14 mouse cellular contexts compared by ENCODE assay signal in the genomic region with DNA sequence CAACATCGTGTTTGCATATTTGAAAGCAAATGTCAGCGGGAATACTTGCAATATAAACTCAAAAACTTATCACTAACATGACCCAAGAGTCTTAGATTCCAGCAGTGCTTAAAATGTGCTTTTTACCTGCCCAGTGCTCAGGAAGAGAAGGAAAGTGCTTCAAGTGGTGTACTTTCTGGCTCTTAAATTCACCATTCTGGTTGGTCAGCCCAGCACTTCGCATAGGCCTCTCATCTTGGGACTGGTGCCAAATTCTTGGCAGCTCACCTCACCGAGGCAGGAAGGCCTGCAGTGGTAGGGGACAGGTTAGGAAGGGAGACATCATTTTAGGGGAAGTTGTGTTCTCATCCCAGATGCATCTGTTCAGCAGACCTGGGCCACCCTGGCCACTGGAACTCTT.
"Had no signal": no experiment of that assay in that cellular context is flagged by ENCODE, and none has a peak within 500 bp of the region (broad histone marks: within the 10 kb centered on the region; RNA-seq: fewer than 3 reads in every experiment).

No protein-coding gene starts in this region.

- H3K4me2 ChIP-seq: limb, embryonic 13.5 days; midbrain, embryonic 11.5 days; midbrain, embryonic 15.5 days; neural tube, embryonic 12.5 days had no signal

- H3K9ac ChIP-seq: limb, embryonic 13.5 days; liver, embryonic 14.5 days; midbrain, embryonic 15.5 days; neural tube, embryonic 12.5 days had no signal

- H3K36me3 ChIP-seq: limb, embryonic 13.5 days; midbrain, embryonic 15.5 days; neural tube, embryonic 12.5 days had no signal

- DNase-seq: kidney, adult 11 months; kidney, postnatal 14 days; left cerebral cortex, postnatal 4 days; right cerebral cortex, postnatal 4 days; spleen, adult 18-20 months; thymus, adult 18-20 months; thymus, postnatal 14 days had no signal

- H3K9me3 ChIP-seq: limb, embryonic 13.5 days; megakaryocyte, embryonic 14.5 days; midbrain, embryonic 15.5 days; neural tube, embryonic 12.5 days had no signal

- H3K4me3 ChIP-seq: limb, embryonic 13.5 days; megakaryocyte, embryonic 14.5 days; midbrain, embryonic 15.5 days; neural tube, embryonic 12.5 days had no signal

- ATAC-seq: midbrain, embryonic 15.5 days had no signal

- H3K27ac ChIP-seq: limb, embryonic 13.5 days; liver, embryonic 14.5 days; macrophage; midbrain, embryonic 15.5 days; neural tube, embryonic 12.5 days had no signal

- H3K4me1 ChIP-seq: midbrain, embryonic 15.5 days; neural tube, embryonic 12.5 days had no signal

- H3K27me3 ChIP-seq: limb, embryonic 13.5 days; megakaryocyte, embryonic 14.5 days; midbrain, embryonic 15.5 days; neural tube, embryonic 12.5 days had no signal
